Mouse (Mus musculus) lung, postnatal 0 days (tissue): ENCODE measurements around the gene Acsf3. TPM values are rescaled to one million over a fixed set of nuclear protein-coding genes. Genes with fewer than 3 reads are reported as not detected.

Experiments
- ATAC-seq: fragments of 200-750 bp; cut with Nextera tagmentation; 2 replicates; pipeline ENCODE4 v1.8.0; 2017; ENCODE audit warnings: moderate library complexity
- DNase-seq: peaks from one replicate; pipeline ENCODE4 v3.0.0-alpha.2; 2016; ENCODE audit warnings: low spot score
- H3K27ac ChIP-seq: fragments of 300-500 bp; sonication (generic); 2 replicates; pipeline ENCODE4 v1.5.1; 2014; ENCODE audit warnings: antibody characterized with exemption, mild to moderate bottlenecking, low read length, mixed read lengths
- H3K27me3 ChIP-seq: fragments of 300-500 bp; sonication (generic); replicated peaks from 2 replicates; pipeline ENCODE4 v1.6.1; 2014; ENCODE audit warnings: low read length, mixed read lengths; ENCODE audit not compliant: insufficient read depth
- H3K36me3 ChIP-seq: fragments of 300-500 bp; sonication (generic); 2 replicates; pipeline ENCODE4 v1.6.1; 2014; ENCODE audit warnings: low read length, mixed read lengths; ENCODE audit not compliant: insufficient read depth
- H3K4me1 ChIP-seq: fragments of 300-500 bp; sonication (generic); 2 replicates; pipeline ENCODE4 v1.6.1; 2014; ENCODE audit warnings: antibody characterized with exemption, low read depth, low read length, mixed read lengths; ENCODE audit not compliant: insufficient read depth
- H3K4me2 ChIP-seq: fragments of 300-500 bp; sonication (generic); replicated peaks from 2 replicates; pipeline ENCODE4 v1.6.1; 2014; ENCODE audit warnings: low read depth, mild to moderate bottlenecking, low read length, moderate library complexity, mixed read lengths
- H3K4me3 ChIP-seq: fragments of 300-500 bp; sonication (generic); 2 replicates; pipeline ENCODE4 v1.5.1; 2014; ENCODE audit warnings: low read depth, low read length
- H3K9ac ChIP-seq: fragments of 300-500 bp; sonication (generic); replicated peaks from 2 replicates; pipeline ENCODE4 v1.6.1; 2014; ENCODE audit warnings: low read depth, mild to moderate bottlenecking
- H3K9me3 ChIP-seq: fragments of 300-500 bp; sonication (generic); 2 replicates; pipeline ENCODE4 v1.6.1; 2016; ENCODE audit warnings: low read length, mixed read lengths
- CTCF ChIP-seq: IDR thresholded peaks from 2 replicates; pipeline ENCODE4 v1.5.1; 2016; ENCODE audit warnings: antibody characterized with exemption, mild to moderate bottlenecking
- EP300 ChIP-seq: IDR thresholded peaks from 2 replicates; pipeline ENCODE4 v1.6.1; 2016; ENCODE audit warnings: antibody characterized with exemption, mild to moderate bottlenecking, control low read depth
- WGBS: fragments of 180-500 bp; shearing (Covaris S2); extraction: QIAGEN DNeasy Blood & Tissue Kit; methylation state at CpG from one replicate; pipeline ENCODE4 v1.1.7; 2014; 5-methylcytosine and 5-hydroxymethylcytosine counted together
- polyA plus RNA-seq: library from polyadenylated mRNA; unstranded; fragments of >200 nt; fragmentation: Nextera tagmentation; extraction: Ambion mirVana; gene quantifications from 2 replicates; pipeline ENCODE4 v1.2.1, GENCODE M21; 2015

Gene Acsf3
- polyA plus RNA-seq, 1 experiment from 2014 or later = 10.9 TPM

GRCm38 (mm10) chr8:122766189-122766588 lies 9.1 kb upstream of the Acsf3 start:
- no peak for ATAC-seq
- DNase-seq = no peak
- Histone ChIP-seq H3K27me3 (no peaks in the 10 kb centered on the region), H3K9ac (no peak overlapping the region), H3K4me1 (no peaks in the 10 kb centered on the region), H3K4me2 (no peak overlapping the region), H3K4me3 (no peak overlapping the region), H3K36me3 (no peaks in the 10 kb centered on the region), H3K9me3 (no peaks in the 10 kb centered on the region), H3K27ac (no peak overlapping the region)
- WGBS = 26% methylated on average over 5 of the region's 5 CpGs
- TF ChIP-seq CTCF (no peak), EP300 (no peak)

GRCm38 (mm10) chr8:122766647-122767200 lies 8.6 kb upstream of the Acsf3 start:
- TF ChIP-seq EP300 (no peak), CTCF (no peak)
- H3K9me3 ChIP-seq = no peaks in the 10 kb centered on the region
- H3K9ac ChIP-seq = no peak overlapping the region
- H3K4me1 ChIP-seq = no peaks in the 10 kb centered on the region
- no peak overlapping the region for H3K27ac ChIP-seq
- H3K27me3 ChIP-seq = no peaks in the 10 kb centered on the region
- no peaks in the 10 kb centered on the region for H3K36me3 ChIP-seq
- H3K4me3 ChIP-seq = no peak overlapping the region
- ATAC-seq = no peak
- no peak overlapping the region for H3K4me2 ChIP-seq
- WGBS = 77% methylated on average over 8 of the region's 8 CpGs
- DNase-seq = no peak

GRCm38 (mm10) chr8:122767229-122767628 lies 8.1 kb upstream of the Acsf3 start:
- Histone ChIP-seq H3K36me3 (no peaks in the 10 kb centered on the region), H3K9me3 (no peaks in the 10 kb centered on the region), H3K4me3 (no peak overlapping the region), H3K9ac (no peak overlapping the region), H3K27ac (no peak overlapping the region), H3K27me3 (no peaks in the 10 kb centered on the region), H3K4me2 (no peak overlapping the region), H3K4me1 (no peaks in the 10 kb centered on the region)
- no peak for TF ChIP-seq CTCF
- no peak for TF ChIP-seq EP300
- no peak for ATAC-seq
- WGBS = 33% methylated on average over 9 of the region's 9 CpGs
- no peak for DNase-seq

GRCm38 (mm10) chr8:122769251-122770058 lies 5.8 kb upstream of the Acsf3 start:
- ATAC-seq (no peak), DNase-seq (no peak)
- Histone ChIP-seq H3K27me3 (no peaks in the 10 kb centered on the region), H3K36me3 (no peaks in the 10 kb centered on the region), H3K9me3 (no peaks in the 10 kb centered on the region), H3K4me2 (no peak overlapping the region), H3K27ac (no peak overlapping the region), H3K9ac (no peak overlapping the region), H3K4me3 (no peak overlapping the region), H3K4me1 (no peaks in the 10 kb centered on the region)
- TF ChIP-seq EP300 (no peak), CTCF (no peak)
- WGBS = 49% methylated on average over 24 of the region's 24 CpGs

- no peaks in the 10 kb centered on the region for H3K36me3 ChIP-seq
- DNase-seq = no peak
- ATAC-seq = no peak
- no peak overlapping the region for H3K4me2 ChIP-seq
- H3K27ac ChIP-seq = no peak overlapping the region
- peaks cover 7% of the 10 kb centered on the region; the same call in 1 of the 2 replicates for H3K4me1 ChIP-seq
- no peaks in the 10 kb centered on the region for H3K9me3 ChIP-seq
- no peak for TF ChIP-seq EP300
- TF ChIP-seq CTCF = no peak
- H3K9ac ChIP-seq = no peak overlapping the region
- no peaks in the 10 kb centered on the region for H3K27me3 ChIP-seq
- no peak overlapping the region for H3K4me3 ChIP-seq
- 25% methylated on average over 10 of the region's 10 CpGs for WGBS
These were observed 2.7 kb upstream of the Acsf3 start for GRCm38 (mm10) chr8:122772431-122773060.

GRCm38 (mm10) chr8:122777701-122778100 lies 2.4 kb downstream of the Acsf3 start:
- no peak overlapping the region for H3K27ac ChIP-seq
- WGBS = 87% methylated on average over 6 of the region's 6 CpGs
- no peaks in the 10 kb centered on the region for H3K9me3 ChIP-seq
- DNase-seq (no peak), ATAC-seq (no peak)
- no peak overlapping the region for H3K4me2 ChIP-seq
- no peak overlapping the region for H3K9ac ChIP-seq
- H3K4me1 ChIP-seq = peaks cover 7% of the 10 kb centered on the region; the same call in 1 of the 2 replicates
- H3K4me3 ChIP-seq = no peak overlapping the region
- H3K27me3 ChIP-seq = no peaks in the 10 kb centered on the region
- H3K36me3 ChIP-seq = 0 out of 2 replicates have a peak, but pooled peaks cover 7% of the 10 kb centered on the region
- no peak for TF ChIP-seq CTCF
